Mouse (Mus musculus) CD8-positive naive resting alpha-beta T cell, adult 57 days (primary cell): ENCODE results near the gene 1810010D01Rik. TPM values are rescaled to one million over a fixed set of nuclear protein-coding genes. Genes with fewer than 3 reads are reported as not detected.

Experiments
- total RNA-seq: library from RNA; stranded (reverse); gene quantifications from one replicate; pipeline ENCODE4 v1.2.4, GENCODE M21; 2023

The 1810010D01Rik gene
- 3.2 TPM for total RNA-seq

GRCm38 (mm10) chr7:145208006-145208405, at the start of gene 1810010D01Rik:
TSS of gene 1810010D01Rik (minus strand) at chr7:145208119.

Other genes with a start within 250 kb of the 1810010D01Rik start
- 23.1 TPM for gene Tpcn2, start 75.9 kb upstream of the 1810010D01Rik start, total RNA-seq
- gene Mrgprf, start 92.7 kb upstream of the 1810010D01Rik start, total RNA-seq, result not detected
- gene Mrgprd, start 106.7 kb upstream of the 1810010D01Rik start, total RNA-seq, result not detected